Mouse (Mus musculus) lung, postnatal 0 days (tissue): ENCODE results near the gene Tulp4. TPM values are rescaled to one million over a fixed set of nuclear protein-coding genes. Genes with fewer than 3 reads are reported as not detected.
A peak's percentile ranks its signal among the peaks of the same experiment; 100 is the strongest.

Source experiments
- ATAC-seq: fragments of 200-750 bp; cut with Nextera tagmentation; 2 replicates; pipeline ENCODE4 v1.8.0; 2017; ENCODE audit warnings: moderate library complexity
- DNase-seq: peaks from one replicate; pipeline ENCODE4 v3.0.0-alpha.2; 2016; ENCODE audit warnings: low spot score
- H3K27ac ChIP-seq: fragments of 300-500 bp; sonication (generic); 2 replicates; pipeline ENCODE4 v1.5.1; 2014; ENCODE audit warnings: antibody characterized with exemption, mild to moderate bottlenecking, low read length, mixed read lengths
- H3K27me3 ChIP-seq: fragments of 300-500 bp; sonication (generic); replicated peaks from 2 replicates; pipeline ENCODE4 v1.6.1; 2014; ENCODE audit warnings: low read length, mixed read lengths; ENCODE audit not compliant: insufficient read depth
- H3K36me3 ChIP-seq: fragments of 300-500 bp; sonication (generic); 2 replicates; pipeline ENCODE4 v1.6.1; 2014; ENCODE audit warnings: low read length, mixed read lengths; ENCODE audit not compliant: insufficient read depth
- H3K4me1 ChIP-seq: fragments of 300-500 bp; sonication (generic); 2 replicates; pipeline ENCODE4 v1.6.1; 2014; ENCODE audit warnings: antibody characterized with exemption, low read depth, low read length, mixed read lengths; ENCODE audit not compliant: insufficient read depth
- H3K4me2 ChIP-seq: fragments of 300-500 bp; sonication (generic); replicated peaks from 2 replicates; pipeline ENCODE4 v1.6.1; 2014; ENCODE audit warnings: low read depth, mild to moderate bottlenecking, low read length, moderate library complexity, mixed read lengths
- H3K4me3 ChIP-seq: fragments of 300-500 bp; sonication (generic); 2 replicates; pipeline ENCODE4 v1.5.1; 2014; ENCODE audit warnings: low read depth, low read length
- H3K9ac ChIP-seq: fragments of 300-500 bp; sonication (generic); replicated peaks from 2 replicates; pipeline ENCODE4 v1.6.1; 2014; ENCODE audit warnings: low read depth, mild to moderate bottlenecking
- H3K9me3 ChIP-seq: fragments of 300-500 bp; sonication (generic); 2 replicates; pipeline ENCODE4 v1.6.1; 2016; ENCODE audit warnings: low read length, mixed read lengths
- CTCF ChIP-seq: IDR thresholded peaks from 2 replicates; pipeline ENCODE4 v1.5.1; 2016; ENCODE audit warnings: antibody characterized with exemption, mild to moderate bottlenecking
- EP300 ChIP-seq: IDR thresholded peaks from 2 replicates; pipeline ENCODE4 v1.6.1; 2016; ENCODE audit warnings: antibody characterized with exemption, mild to moderate bottlenecking, control low read depth
- WGBS: fragments of 180-500 bp; shearing (Covaris S2); extraction: QIAGEN DNeasy Blood & Tissue Kit; methylation state at CpG from one replicate; pipeline ENCODE4 v1.1.7; 2014; 5-methylcytosine and 5-hydroxymethylcytosine counted together
- polyA plus RNA-seq: library from polyadenylated mRNA; unstranded; fragments of >200 nt; fragmentation: Nextera tagmentation; extraction: Ambion mirVana; gene quantifications from 2 replicates; pipeline ENCODE4 v1.2.1, GENCODE M21; 2015

The Tulp4 gene
- polyA plus RNA-seq, 1 experiment from 2014 or later: 35.4 TPM

- Histone ChIP-seq H3K4me3 (no peak overlapping the region), H3K4me1 (peaks cover 3% of the 10 kb centered on the region; the same call in 1 of the 2 replicates), H3K9ac (no peak overlapping the region), H3K27ac (peak overlapping the region; percentile 57), H3K4me2 (no peak overlapping the region), H3K36me3 (no peaks in the 10 kb centered on the region), H3K9me3 (no peaks in the 10 kb centered on the region), H3K27me3 (no peaks in the 10 kb centered on the region)
- WGBS: 31% methylated on average over 5 of the region's 5 CpGs
- ATAC-seq (peak; percentile 99), DNase-seq (peak; percentile 88)
- peak; percentile 88 for TF ChIP-seq EP300
- no peak for TF ChIP-seq CTCF
Measured at GRCm38 (mm10) chr17:6172926-6173690, 66.9 kb downstream of the Tulp4 start.

- 74% methylated on average over 1 of the region's 1 CpGs for WGBS
- ATAC-seq (no peak), DNase-seq (no peak)
Measured at GRCm38 (mm10) chr17:6174574-6174973, 68.3 kb downstream of the Tulp4 start.

GRCm38 (mm10) chr17:6178564-6179267 is 72.5 kb downstream of the Tulp4 start:
- no peak for TF ChIP-seq CTCF
- TF ChIP-seq EP300: no peak
- H3K36me3 ChIP-seq: no peaks in the 10 kb centered on the region
- H3K4me2 ChIP-seq: no peak overlapping the region
- H3K9me3 ChIP-seq: no peaks in the 10 kb centered on the region
- H3K27ac ChIP-seq: no peak overlapping the region
- peaks cover 1% of the 10 kb centered on the region; the same call in 1 of the 2 replicates for H3K4me1 ChIP-seq
- no peaks in the 10 kb centered on the region for H3K27me3 ChIP-seq
- DNase-seq: no peak
- no peak overlapping the region for H3K4me3 ChIP-seq
- ATAC-seq: no peak
- WGBS: 87% methylated on average over 6 of the region's 6 CpGs
- H3K9ac ChIP-seq: no peak overlapping the region

More at GRCm38 (mm10) chr17:6174574-6174973, 68.3 kb downstream of the Tulp4 start:
- peaks cover 3% of the 10 kb centered on the region; the same call in 1 of the 2 replicates for H3K4me1 ChIP-seq
- H3K27me3 ChIP-seq: no peaks in the 10 kb centered on the region
- H3K27ac ChIP-seq: no peak overlapping the region
- no peaks in the 10 kb centered on the region for H3K9me3 ChIP-seq
- H3K4me3 ChIP-seq: no peak overlapping the region
- no peak overlapping the region for H3K9ac ChIP-seq
- no peak for TF ChIP-seq CTCF
- TF ChIP-seq EP300: no peak
- H3K36me3 ChIP-seq: no peaks in the 10 kb centered on the region
- H3K4me2 ChIP-seq: no peak overlapping the region

GRCm38 (mm10) chr17:6179389-6179788 is 73.2 kb downstream of the Tulp4 start:
- Histone ChIP-seq H3K9ac (no peak overlapping the region), H3K4me2 (no peak overlapping the region), H3K36me3 (no peaks in the 10 kb centered on the region), H3K4me1 (no peaks in the 10 kb centered on the region), H3K9me3 (no peaks in the 10 kb centered on the region), H3K27me3 (no peaks in the 10 kb centered on the region), H3K4me3 (no peak overlapping the region), H3K27ac (no peak overlapping the region)
- WGBS: 76% methylated on average over 4 of the region's 4 CpGs
- no peak for ATAC-seq
- DNase-seq: no peak
- TF ChIP-seq EP300: no peak
- no peak for TF ChIP-seq CTCF

- WGBS: 71% methylated on average over 3 of the region's 3 CpGs
- TF ChIP-seq EP300: peak; percentile 62
- no peak for TF ChIP-seq CTCF
- ATAC-seq (peak; percentile 17; the same call in 1 of the 2 replicates), DNase-seq (peak; percentile 37)
- Histone ChIP-seq H3K36me3 (no peaks in the 10 kb centered on the region), H3K4me1 (no peaks in the 10 kb centered on the region), H3K27ac (no peak overlapping the region), H3K4me2 (no peak overlapping the region), H3K9me3 (no peaks in the 10 kb centered on the region), H3K27me3 (no peaks in the 10 kb centered on the region), H3K4me3 (no peak overlapping the region), H3K9ac (no peak overlapping the region)
Measured at GRCm38 (mm10) chr17:6180421-6180820, 74.2 kb downstream of the Tulp4 start.

GRCm38 (mm10) chr17:6182715-6183114 is 76.5 kb downstream of the Tulp4 start:
- Histone ChIP-seq H3K9ac (no peak overlapping the region), H3K27me3 (no peaks in the 10 kb centered on the region), H3K9me3 (no peaks in the 10 kb centered on the region), H3K4me1 (no peaks in the 10 kb centered on the region), H3K4me3 (no peak overlapping the region), H3K36me3 (no peaks in the 10 kb centered on the region; the same call in 1 of the 2 replicates), H3K27ac (no peak overlapping the region), H3K4me2 (no peak overlapping the region)
- DNase-seq: peak; percentile 26
- no peak for ATAC-seq
- 57% methylated on average over 4 of the region's 4 CpGs for whole genome bisulfite sequencing
- TF ChIP-seq CTCF: no peak
- no peak for TF ChIP-seq EP300
